Mouse (Mus musculus) hindbrain, embryonic 15.5 days (tissue): ENCODE results near the gene Elmo1. TPM values are rescaled to one million over a fixed set of nuclear protein-coding genes. Genes with fewer than 3 reads are reported as not detected.

Experiments
- ATAC-seq: fragments of 200-750 bp; cut with Nextera tagmentation; 2 replicates; pipeline ENCODE4 v1.8.0; 2017; ENCODE audit warnings: low read depth, moderate number of reproducible peaks, moderate TSS enrichment; ENCODE audit not compliant: low FRiP score
- H3K27ac ChIP-seq: fragments of 300-500 bp; sonication (generic); replicated peaks from 2 replicates; pipeline ENCODE4 v1.5.1; 2015; ENCODE audit warnings: mild to moderate bottlenecking, inconsistent platforms
- H3K27me3 ChIP-seq: fragments of 300-500 bp; sonication (generic); 2 replicates; pipeline ENCODE4 v1.6.1; 2015; ENCODE audit warnings: control low read depth, inconsistent platforms
- H3K36me3 ChIP-seq: fragments of 300-500 bp; sonication (generic); 2 replicates; pipeline ENCODE4 v1.6.1; 2015; ENCODE audit warnings: control low read depth, inconsistent platforms
- H3K4me1 ChIP-seq: fragments of 300-500 bp; sonication (generic); replicated peaks from 2 replicates; pipeline ENCODE4 v1.6.1; 2015; ENCODE audit warnings: control low read depth, inconsistent platforms
- H3K4me2 ChIP-seq: fragments of 300-500 bp; sonication (generic); 2 replicates; pipeline ENCODE4 v1.6.1; 2015; ENCODE audit warnings: moderate library complexity, mild to moderate bottlenecking, inconsistent platforms
- H3K4me3 ChIP-seq: fragments of 300-500 bp; sonication (generic); 2 replicates; pipeline ENCODE4 v1.5.1; 2015; ENCODE audit warnings: mild to moderate bottlenecking, inconsistent platforms
- H3K9ac ChIP-seq: fragments of 300-500 bp; sonication (generic); 2 replicates; pipeline ENCODE4 v1.6.1; 2015; ENCODE audit warnings: inconsistent platforms
- H3K9me3 ChIP-seq: fragments of 300-500 bp; sonication (generic); 2 replicates; pipeline ENCODE4 v1.6.1; 2016; ENCODE audit warnings: control low read depth, inconsistent platforms
- WGBS: fragments of 180-500 bp; shearing (Covaris S2); methylation state at CpG from one replicate; pipeline ENCODE4 v1.1.7; 2015; 5-methylcytosine and 5-hydroxymethylcytosine counted together
- polyA plus RNA-seq: library from polyadenylated mRNA; unstranded; fragments of >200 nt; fragmentation: Nextera tagmentation; extraction: Ambion mirVana; gene quantifications from 2 replicates; pipeline ENCODE4 v1.2.1, GENCODE M21; 2015

Gene Elmo1
- polyA plus RNA-seq, 1 experiment from 2014 or later = 47.9 TPM

DNA sequence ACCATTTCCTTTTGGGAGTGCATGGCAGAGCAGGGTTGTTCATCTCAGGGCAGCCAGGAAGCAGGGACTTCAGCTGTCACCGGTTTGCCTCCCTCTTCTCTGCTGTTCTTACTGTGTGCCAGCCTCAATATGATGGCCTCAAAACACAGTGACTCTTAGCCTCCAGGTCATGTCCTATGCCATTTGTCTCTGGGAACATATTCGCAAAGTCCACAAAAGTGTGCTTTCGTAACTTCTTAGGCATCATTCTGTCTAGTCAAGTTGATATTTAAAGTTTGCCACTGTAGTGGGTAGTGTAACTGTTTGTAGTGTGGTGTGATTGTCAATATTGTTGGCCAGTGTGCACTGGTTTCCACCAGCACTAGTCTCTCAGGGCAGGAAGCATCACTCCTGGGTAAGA is 40.3 kb downstream of the Elmo1 start:
- H3K27me3 ChIP-seq = no peaks in the 10 kb centered on the region
- H3K36me3 ChIP-seq = no peaks in the 10 kb centered on the region
- no peak overlapping the region for H3K9ac ChIP-seq
- H3K4me2 ChIP-seq = no peak overlapping the region
- no peak overlapping the region for H3K27ac ChIP-seq
- H3K9me3 ChIP-seq = no peaks in the 10 kb centered on the region
- H3K4me1 ChIP-seq = peaks cover 8% of the 10 kb centered on the region; the same call in 1 of the 2 replicates
- 91% methylated on average over 3 of the region's 3 CpGs for WGBS
- no peak for ATAC-seq
- H3K4me3 ChIP-seq = no peak overlapping the region

DNA sequence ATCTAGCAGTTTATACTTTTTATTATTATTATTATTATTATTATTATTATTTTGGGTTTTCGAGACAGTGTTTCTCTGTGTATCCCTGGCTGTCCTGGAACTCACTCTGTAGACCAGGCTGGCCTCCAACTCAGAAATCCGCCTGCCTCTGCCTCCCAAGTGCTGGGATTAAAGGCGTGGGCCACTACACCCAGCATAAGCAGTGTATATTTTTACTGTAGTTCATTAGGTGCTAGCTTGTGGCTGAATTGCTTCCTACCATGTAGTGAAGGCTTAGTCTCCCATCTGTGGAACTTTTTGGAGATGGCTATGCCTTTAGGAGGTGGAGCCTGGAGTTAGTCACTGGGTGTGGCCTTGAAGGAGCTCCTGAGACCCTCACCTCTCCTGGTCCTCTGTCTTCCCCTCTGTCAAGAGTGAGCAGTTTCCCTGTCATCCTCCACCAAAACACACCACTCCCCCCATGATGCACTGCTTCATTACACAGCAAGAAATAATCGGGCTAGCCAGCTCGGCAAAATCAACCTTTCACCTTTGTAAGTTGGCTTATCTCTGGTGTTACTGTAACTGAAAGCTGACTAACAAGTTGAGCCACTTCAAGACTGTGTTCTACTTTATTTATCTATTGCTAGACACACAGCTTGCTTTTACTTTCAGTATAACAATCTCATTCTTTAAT is 41.1 kb downstream of the Elmo1 start:
- H3K4me1 ChIP-seq = peaks cover 8% of the 10 kb centered on the region; the same call in 1 of the 2 replicates
- H3K9me3 ChIP-seq = no peaks in the 10 kb centered on the region
- no peaks in the 10 kb centered on the region for H3K27me3 ChIP-seq
- no peak overlapping the region for H3K4me2 ChIP-seq
- H3K9ac ChIP-seq = no peak overlapping the region
- ATAC-seq = no peak
- WGBS = 88% methylated on average over 5 of the region's 5 CpGs
- H3K36me3 ChIP-seq = no peaks in the 10 kb centered on the region
- no peak overlapping the region for H3K4me3 ChIP-seq
- H3K27ac ChIP-seq = no peak overlapping the region

DNA sequence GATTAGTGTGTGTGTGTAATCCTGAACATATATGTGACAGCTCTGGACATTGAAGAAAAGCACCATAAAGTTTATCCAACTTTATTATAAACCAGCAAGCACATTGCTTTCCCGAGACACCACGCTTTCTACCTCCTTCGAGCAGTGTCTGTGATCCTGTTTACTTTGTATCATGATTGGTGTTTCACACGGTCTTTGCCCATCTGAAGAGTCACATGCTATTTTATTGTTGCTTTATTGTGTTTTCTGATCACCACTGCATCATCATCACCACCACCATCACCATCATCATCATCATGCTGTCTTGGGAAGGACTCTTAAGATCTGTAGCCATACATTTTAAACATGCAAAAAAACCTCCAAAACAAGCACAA is 41.6 kb downstream of the Elmo1 start:
- no peak overlapping the region for H3K9ac ChIP-seq
- H3K4me2 ChIP-seq = no peak overlapping the region
- no peak for ATAC-seq
- H3K27ac ChIP-seq = no peak overlapping the region
- H3K9me3 ChIP-seq = no peaks in the 10 kb centered on the region
- H3K27me3 ChIP-seq = no peaks in the 10 kb centered on the region
- no peak overlapping the region for H3K4me3 ChIP-seq
- no peaks in the 10 kb centered on the region for H3K36me3 ChIP-seq
- WGBS = 92% methylated on average over 4 of the region's 4 CpGs
- peaks cover 8% of the 10 kb centered on the region; the same call in 1 of the 2 replicates for H3K4me1 ChIP-seq

DNA sequence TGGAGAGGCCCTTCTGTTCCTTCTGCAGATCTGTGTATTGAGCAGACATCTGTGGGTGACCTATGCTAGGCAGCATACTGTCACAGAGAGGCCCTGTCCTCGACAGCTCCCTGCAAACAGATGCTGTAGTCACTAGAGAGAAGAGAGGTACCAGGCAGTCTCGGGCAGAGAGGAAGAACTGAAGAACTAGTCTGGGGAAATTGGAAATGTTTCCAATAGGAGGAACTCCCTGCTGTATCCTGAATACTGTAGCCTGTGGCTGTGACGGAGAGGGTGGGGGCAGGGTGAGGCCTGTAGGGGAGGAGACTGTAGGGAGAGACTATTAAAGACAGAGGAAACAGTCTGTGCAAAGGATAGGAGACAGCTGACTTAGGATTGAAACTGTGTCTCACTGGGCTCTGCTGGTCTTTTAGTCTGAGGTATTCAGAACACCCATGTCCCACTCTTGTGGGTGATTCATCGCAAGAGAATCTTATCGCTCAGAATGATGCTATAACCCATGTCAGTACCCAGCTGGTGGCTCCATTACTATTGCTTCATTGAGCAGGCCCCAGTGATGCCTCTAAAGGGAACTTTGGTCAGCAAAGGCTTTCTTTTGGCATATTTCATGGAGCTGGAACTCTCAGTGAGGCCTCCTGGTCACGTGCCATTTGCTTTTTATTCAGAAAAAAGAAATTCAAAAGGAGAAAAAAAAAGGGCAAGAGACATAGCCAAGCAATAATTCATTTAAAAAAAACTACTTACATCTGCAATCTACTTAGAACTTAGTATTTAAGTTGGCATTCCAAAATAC is 43.4 kb downstream of the Elmo1 start:
- H3K4me1 ChIP-seq = peaks cover 12% of the 10 kb centered on the region
- no peak overlapping the region for H3K4me3 ChIP-seq
- no peak overlapping the region for H3K4me2 ChIP-seq
- H3K9me3 ChIP-seq = no peaks in the 10 kb centered on the region
- no peaks in the 10 kb centered on the region for H3K36me3 ChIP-seq
- WGBS = 26% methylated on average over 6 of the region's 6 CpGs
- H3K27ac ChIP-seq = peak overlapping the region; percentile 10; the same call in 1 of the 2 replicates
- peak; percentile 68; the same call in 1 of the 2 replicates for ATAC-seq
- H3K9ac ChIP-seq = no peak overlapping the region
- no peaks in the 10 kb centered on the region for H3K27me3 ChIP-seq

DNA sequence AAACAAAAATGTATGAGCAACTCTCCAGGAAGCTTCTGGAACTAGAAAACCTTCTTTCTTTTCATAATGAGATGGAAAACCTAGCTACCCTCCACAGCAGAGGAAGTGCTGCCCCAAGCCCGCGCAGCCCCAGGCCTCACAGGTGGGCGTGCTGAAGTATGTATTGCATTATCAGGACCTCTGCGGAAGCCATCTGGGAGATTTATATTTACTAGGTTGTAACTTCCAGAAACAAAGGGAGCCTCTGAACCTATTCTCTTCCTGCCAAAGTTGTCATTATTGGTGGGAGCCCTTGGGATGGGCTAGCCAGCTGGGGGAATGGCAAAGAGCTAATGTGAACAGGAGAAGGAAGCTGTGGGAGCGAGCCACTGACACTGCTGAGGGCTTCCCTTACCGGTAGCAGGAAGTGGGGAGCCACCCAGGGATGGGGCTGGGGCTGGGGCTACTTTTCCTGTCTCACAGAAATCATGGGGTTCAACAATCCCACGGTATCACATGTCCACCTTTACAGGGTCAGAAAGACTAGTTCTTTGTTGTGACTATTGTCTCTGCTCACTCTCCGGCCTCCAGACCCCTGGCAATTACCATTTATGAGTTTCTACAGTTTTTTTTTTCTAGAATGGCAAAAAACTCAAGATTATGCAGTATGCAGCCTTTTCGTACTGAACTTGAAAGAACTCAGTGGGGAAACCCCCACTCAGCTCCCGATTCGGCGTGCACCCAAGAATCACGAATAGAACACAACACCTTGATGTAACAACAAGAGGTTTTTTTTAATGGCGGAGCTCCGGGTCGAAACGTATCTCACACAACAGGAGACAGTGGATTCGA is 44.2 kb downstream of the Elmo1 start:
- no peaks in the 10 kb centered on the region for H3K27me3 ChIP-seq
- H3K9ac ChIP-seq = no peak overlapping the region
- peaks cover 15% of the 10 kb centered on the region for H3K4me1 ChIP-seq
- no peak overlapping the region for H3K4me3 ChIP-seq
- no peak for ATAC-seq
- H3K4me2 ChIP-seq = no peak overlapping the region
- no peaks in the 10 kb centered on the region for H3K9me3 ChIP-seq
- no peaks in the 10 kb centered on the region for H3K36me3 ChIP-seq
- no peak overlapping the region for H3K27ac ChIP-seq
- 83% methylated on average over 18 of the region's 18 CpGs for WGBS

DNA sequence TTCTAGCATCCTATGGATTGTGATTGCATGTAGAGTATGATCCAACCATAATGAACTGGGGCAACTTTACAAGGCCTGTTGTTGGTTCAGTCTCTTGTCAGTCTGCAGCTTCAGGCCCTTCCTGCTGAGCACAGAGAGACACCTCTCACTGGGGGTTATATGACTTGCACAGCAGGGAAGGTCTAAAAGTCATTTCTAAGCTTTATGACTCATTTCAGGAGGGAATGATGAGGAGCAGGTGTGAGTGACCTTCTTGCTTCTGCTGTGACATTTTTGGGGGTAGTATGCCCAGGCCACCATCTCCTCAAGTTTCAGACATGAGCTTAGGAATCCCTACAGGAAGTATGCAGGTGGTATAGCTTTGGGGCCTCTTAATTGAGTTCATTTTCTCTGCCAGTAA is 46.4 kb downstream of the Elmo1 start:
- H3K27me3 ChIP-seq = no peaks in the 10 kb centered on the region
- no peak overlapping the region for H3K4me3 ChIP-seq
- no peaks in the 10 kb centered on the region for H3K36me3 ChIP-seq
- H3K9ac ChIP-seq = no peak overlapping the region
- no peak for ATAC-seq
- no peak overlapping the region for H3K27ac ChIP-seq
- peaks cover 15% of the 10 kb centered on the region for H3K4me1 ChIP-seq
- no peak overlapping the region for H3K4me2 ChIP-seq
- H3K9me3 ChIP-seq = no peaks in the 10 kb centered on the region

DNA sequence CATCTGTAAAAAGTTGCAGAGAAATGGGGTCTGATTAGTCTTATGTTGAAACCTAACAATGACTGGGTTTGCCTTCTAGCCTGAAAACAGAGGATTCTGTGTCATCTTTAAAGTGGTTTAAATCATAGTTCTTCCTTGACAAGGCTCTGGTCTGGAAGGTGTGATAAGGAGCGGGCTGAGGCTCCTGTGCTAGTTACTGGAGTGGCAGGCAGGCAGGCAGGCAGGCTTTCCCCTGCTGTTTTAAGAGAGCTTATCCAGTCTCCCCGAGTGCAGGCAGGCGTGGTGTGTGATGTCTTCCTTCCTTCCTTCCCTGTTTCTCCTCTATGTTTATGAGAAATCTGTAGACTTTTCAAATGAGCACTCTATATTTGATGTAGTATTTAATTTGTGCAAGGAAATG is 48.1 kb downstream of the Elmo1 start:
- peaks cover 9% of the 10 kb centered on the region for H3K4me1 ChIP-seq
- 35% methylated on average over 3 of the region's 3 CpGs for WGBS

DNA sequence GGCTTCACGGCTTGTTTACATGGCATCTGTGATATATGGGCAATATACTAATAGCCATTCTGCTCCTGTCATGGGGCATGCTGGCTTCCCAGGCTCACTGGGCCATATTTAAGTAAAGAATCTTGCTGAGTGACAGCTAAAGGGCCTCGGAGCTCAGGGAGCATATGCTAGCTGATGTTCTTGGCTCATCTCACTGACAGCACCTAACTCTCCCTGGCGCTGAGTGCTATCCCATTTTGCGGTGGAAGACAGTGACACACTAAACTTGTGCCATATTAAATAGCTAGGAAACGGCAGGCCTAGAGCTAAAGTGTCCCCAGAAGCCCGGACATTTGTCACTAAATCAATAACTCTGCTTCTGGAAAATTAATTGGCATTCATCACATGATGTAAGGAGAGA is 48.7 kb downstream of the Elmo1 start:
- Histone ChIP-seq H3K9me3 (no peaks in the 10 kb centered on the region), H3K4me3 (no peak overlapping the region), H3K27ac (no peak overlapping the region), H3K9ac (no peak overlapping the region), H3K36me3 (no peaks in the 10 kb centered on the region), H3K4me2 (no peak overlapping the region), H3K27me3 (no peaks in the 10 kb centered on the region), H3K4me1 (peaks cover 7% of the 10 kb centered on the region)
- 0 out of 2 replicates have a peak, but pooled peaks have one; percentile 50 for ATAC-seq
- WGBS = 38% methylated on average over 6 of the region's 6 CpGs

More for the DNA sequence above, 48.1 kb downstream of the Elmo1 start:
- Histone ChIP-seq H3K4me2 (no peak overlapping the region), H3K27ac (no peak overlapping the region), H3K9me3 (no peaks in the 10 kb centered on the region), H3K27me3 (no peaks in the 10 kb centered on the region), H3K9ac (no peak overlapping the region), H3K36me3 (no peaks in the 10 kb centered on the region), H3K4me3 (no peak overlapping the region)
- ATAC-seq = no peak

DNA sequence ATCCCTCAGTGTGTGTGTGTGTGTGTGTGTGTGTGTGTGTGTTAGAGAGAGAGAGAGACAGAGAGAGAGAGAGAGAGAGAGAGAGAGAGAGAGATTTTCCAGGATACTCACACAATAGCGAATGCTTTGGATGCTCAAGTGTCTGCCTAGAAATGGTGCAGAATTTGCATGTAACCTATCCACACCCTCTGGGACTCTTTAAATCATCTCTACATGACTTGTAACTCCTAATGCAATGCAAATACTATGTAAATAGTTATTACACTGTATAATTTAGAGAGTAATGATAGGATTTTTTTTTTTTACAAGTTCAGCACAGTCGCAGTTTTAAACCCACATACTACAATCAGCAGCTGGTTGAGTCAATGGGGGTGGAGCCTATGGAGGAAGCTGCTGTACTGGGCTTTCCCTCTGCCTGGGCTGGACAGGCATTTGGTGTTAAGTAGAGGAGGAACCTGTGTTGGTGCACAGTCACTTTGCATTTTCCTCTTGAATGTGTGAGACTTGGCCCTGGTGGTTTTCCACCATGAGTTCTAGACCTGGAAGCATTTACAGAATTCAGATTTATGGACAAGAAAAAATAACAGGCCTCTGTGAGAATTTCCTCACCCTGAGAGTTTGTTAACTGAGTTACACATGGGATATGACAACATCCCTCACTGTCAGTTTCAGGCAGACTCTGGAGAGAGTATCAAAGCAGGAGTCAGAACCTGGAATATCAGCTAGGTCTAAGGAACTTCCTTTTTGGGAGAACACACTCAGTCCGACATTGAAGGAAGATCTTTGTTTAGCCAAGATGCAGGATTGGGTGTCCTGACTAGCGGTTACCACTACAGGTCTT is 49.6 kb downstream of the Elmo1 start:
- H3K4me2 ChIP-seq = no peak overlapping the region
- no peak for ATAC-seq
- no peaks in the 10 kb centered on the region for H3K27me3 ChIP-seq
- H3K4me3 ChIP-seq = no peak overlapping the region
- H3K4me1 ChIP-seq = peaks cover 7% of the 10 kb centered on the region
- no peak overlapping the region for H3K9ac ChIP-seq
- WGBS = 80% methylated on average over 4 of the region's 4 CpGs
- H3K9me3 ChIP-seq = no peaks in the 10 kb centered on the region
- no peaks in the 10 kb centered on the region for H3K36me3 ChIP-seq
- no peak overlapping the region for H3K27ac ChIP-seq

DNA sequence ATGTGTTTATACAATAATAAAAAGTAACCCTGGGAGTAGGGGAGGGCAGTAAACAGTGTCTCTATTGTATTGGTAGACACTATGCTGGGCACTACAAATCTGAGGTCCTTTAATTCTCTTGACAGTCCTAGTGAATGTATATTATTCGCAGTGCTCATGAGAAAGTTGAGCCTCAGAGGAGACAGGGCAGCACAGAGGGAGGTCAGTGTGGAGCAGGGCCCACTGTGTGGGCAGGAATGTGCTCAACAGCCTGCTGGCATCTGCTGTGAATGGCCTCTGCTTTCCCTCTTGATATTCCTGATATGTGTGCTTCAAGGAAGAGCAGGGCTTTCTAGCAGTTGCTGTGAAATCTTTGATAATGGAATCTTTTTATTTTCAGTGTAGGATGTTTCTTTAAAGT is 52.2 kb downstream of the Elmo1 start:
- Histone ChIP-seq H3K9me3 (no peaks in the 10 kb centered on the region), H3K4me2 (no peak overlapping the region), H3K4me1 (peaks cover 7% of the 10 kb centered on the region), H3K27ac (no peak overlapping the region), H3K9ac (no peak overlapping the region), H3K4me3 (no peak overlapping the region), H3K36me3 (no peaks in the 10 kb centered on the region), H3K27me3 (no peaks in the 10 kb centered on the region)
- 29% methylated on average over 1 of the region's 1 CpGs for whole genome bisulfite sequencing
- ATAC-seq = no peak

DNA sequence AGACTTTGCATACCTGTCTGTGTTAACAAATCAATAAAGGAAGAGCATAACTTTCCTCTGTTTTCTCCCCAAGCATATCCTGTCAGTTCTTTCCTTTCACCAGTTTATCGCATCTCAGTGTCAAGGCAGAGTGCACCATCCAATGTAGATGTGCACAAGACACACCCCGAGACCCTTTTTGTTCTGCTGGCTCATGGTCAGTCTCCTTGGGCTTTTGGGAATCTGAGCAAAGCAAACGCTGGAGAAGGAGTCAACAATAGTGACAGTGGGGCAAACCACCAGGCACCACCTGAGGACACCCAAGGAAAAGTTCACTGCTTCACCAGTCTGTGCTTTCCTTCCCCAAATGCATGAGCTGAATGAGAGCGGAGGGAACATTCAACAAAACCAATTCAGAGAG is 56.5 kb downstream of the Elmo1 start:
- no peak for ATAC-seq
- Histone ChIP-seq H3K4me1 (no peaks in the 10 kb centered on the region), H3K27me3 (no peaks in the 10 kb centered on the region), H3K4me2 (no peak overlapping the region), H3K9me3 (no peaks in the 10 kb centered on the region), H3K36me3 (no peaks in the 10 kb centered on the region), H3K9ac (no peak overlapping the region), H3K27ac (no peak overlapping the region), H3K4me3 (no peak overlapping the region)
- 93% methylated on average over 4 of the region's 4 CpGs for WGBS
